Mouse (Mus musculus): ENCODE measurements at regions not wholly inside any gene's neighbourhood (a gene's known extent, or its start where the extent isn't known, plus 50 kb on each side); places are given as distances from the start of the nearest gene placed in this dataset.

- TF ChIP-seq CTCF (IDR thresholded peaks at IDR 0.05; ENCODE audit: borderline replicate concordance, control insufficient read depth, extremely low read depth, insufficient read depth, low read length, poor library complexity) = no peak
- no peak for TF ChIP-seq POLR2A (IDR thresholded peaks at IDR 0.05; ENCODE audit: control insufficient read depth, extremely low read depth, insufficient read depth, low read length, poor library complexity)
These were observed 233.1 kb upstream of the Zpld1 start for GRCm38 (mm10) chr16:55530844-55531243.
